In genomic region chr16:21245931-21246390, GRCm38 (mm10) we compare ENCODE assay signal across 8 mouse cellular contexts. TPM values are rescaled to one million over a fixed set of nuclear protein-coding genes. Genes with fewer than 3 reads are reported as not detected.
DNase-seq lines count a peak whose midpoint lies in the region; ATAC-seq and TF ChIP-seq lines count a peak whose summit lies in the region.

No protein-coding gene starts in this region.

- H3K27me3 ChIP-seq in hindbrain, embryonic 14.5 days (ENCODE audit: control insufficient read depth, insufficient read depth, low read length): peaks cover 43% of the 10 kb centered on the region
- H3K27me3 ChIP-seq in lung, postnatal 0 days (replicated peaks; ENCODE audit: insufficient read depth, low read length): no peaks in the 10 kb centered on the region

- TF ChIP-seq CTCF in lung, postnatal 0 days (IDR thresholded peaks at IDR 0.05): peak; percentile 79

- TF ChIP-seq EP300 in lung, postnatal 0 days (IDR thresholded peaks at IDR 0.05): no peak

- peak overlapping the region; percentile 60 for H3K9ac ChIP-seq in hindbrain, embryonic 14.5 days
- H3K9ac ChIP-seq in lung, postnatal 0 days (replicated peaks; ENCODE audit: low read depth): peak overlapping the region; percentile 27; the same call in 1 of the 2 replicates

- no peaks in the 10 kb centered on the region for H3K9me3 ChIP-seq in hindbrain, embryonic 14.5 days (ENCODE audit: control insufficient read depth, low read length)
- H3K9me3 ChIP-seq in lung, postnatal 0 days (ENCODE audit: low read length): no peaks in the 10 kb centered on the region

- peak; percentile 53 for DNase-seq in T-cell, adult 2 months (ENCODE audit: low spot score)
- DNase-seq in cerebellum, postnatal 14 days: peak; percentile 84 to 89
- peak; percentile 77 to 82 for DNase-seq in frontal cortex, postnatal 36 days (ENCODE audit: low spot score in 2 of 2)
- peak; percentile 82 for DNase-seq in hindbrain, embryonic 14.5 days (ENCODE audit: low spot score)
- DNase-seq in layer of hippocampus, postnatal 14 days (ENCODE audit: low spot score in 2 of 2): peak; percentile 76 to 87
- DNase-seq in lung, postnatal 0 days (ENCODE audit: low spot score): peak; percentile 94
- DNase-seq in retina, embryonic 14.5 days (ENCODE audit: low spot score): peak; percentile 92
- peak; percentile 63 to 68 for DNase-seq in thymus, postnatal 36 days

- H3K4me1 ChIP-seq in hindbrain, embryonic 14.5 days (replicated peaks; ENCODE audit: control insufficient read depth, insufficient read depth, low read length): peaks cover 35% of the 10 kb centered on the region
- H3K4me1 ChIP-seq in lung, postnatal 0 days (ENCODE audit: insufficient read depth, low read depth, low read length): peaks cover 23% of the 10 kb centered on the region; the same call in 1 of the 2 replicates

- under 1% methylated on average over 27 of the region's 29 CpGs for WGBS in hindbrain, embryonic 14.5 days
- under 1% methylated on average over 25 of the region's 29 CpGs for WGBS in lung, postnatal 0 days

- H3K36me3 ChIP-seq in hindbrain, embryonic 14.5 days (replicated peaks; ENCODE audit: control insufficient read depth, insufficient read depth): no peaks in the 10 kb centered on the region
- no peaks in the 10 kb centered on the region for H3K36me3 ChIP-seq in lung, postnatal 0 days (ENCODE audit: insufficient read depth, low read length)

- peak overlapping the region; percentile 92 for H3K4me2 ChIP-seq in hindbrain, embryonic 14.5 days (replicated peaks)
- peak overlapping the region; percentile 76 for H3K4me2 ChIP-seq in lung, postnatal 0 days (replicated peaks; ENCODE audit: low read depth, low read length)

- H3K27ac ChIP-seq in hindbrain, embryonic 14.5 days: peak overlapping the region; percentile 32; the same call in 1 of the 2 replicates
- 0 out of 2 replicates have a peak overlapping the region, but pooled peaks have one; percentile 28 for H3K27ac ChIP-seq in lung, postnatal 0 days (ENCODE audit: low read length)

- peak overlapping the region; percentile 40 for H3K4me3 ChIP-seq in hindbrain, embryonic 14.5 days (replicated peaks; ENCODE audit: low read length)
- H3K4me3 ChIP-seq in lung, postnatal 0 days (ENCODE audit: low read depth, low read length): peak overlapping the region; percentile 35

- peak; percentile 74; the same call in 1 of the 2 replicates for ATAC-seq in hindbrain, embryonic 14.5 days (ENCODE audit: low FRiP score)
- peak; percentile 92 for ATAC-seq in lung, postnatal 0 days

RNA-seq across cellular contexts. Expression of gene Ephb3, which starts 41.4 kb away (rescaled TPM):
- 11.8 and 11.9 TPM in 2 replicates for polyA plus RNA-seq in hindbrain, embryonic 14.5 days (2014; fragmentation: Nextera tagmentation; extraction: Ambion mirVana)
- 10 to 100 TPM; 19.2 to 22.8 TPM for total RNA-seq in layer of hippocampus, postnatal 14 days (2021)
- polyA plus RNA-seq in lung, postnatal 0 days (2015; fragmentation: Nextera tagmentation; extraction: Ambion mirVana): 16.3 and 19.5 TPM in 2 replicates

Comparison
In these comparisons a context has a peak if more than half of its experiments do, and no peak if none do; other contexts are left out.
1. Peak in every context shown above with its lines: DNase-seq, ATAC-seq, H3K4me3 ChIP-seq and H3K27ac ChIP-seq.